Mouse (Mus musculus): ENCODE data around the gene Parp3.

GRCm38 (mm10) chr9:106452351-106452750 lies 24.4 kb downstream of the Parp3 start:
- TF ChIP-seq ELF1 (IDR thresholded peaks at IDR 0.05; ENCODE audit: low read depth, low read length), result no peak
- no peak for TF ChIP-seq TCF12 (IDR thresholded peaks at IDR 0.05; ENCODE audit: low read depth, low read length)
- TF ChIP-seq POLR2A (IDR thresholded peaks at IDR 0.05; ENCODE audit: control insufficient read depth in 1 of 2, insufficient read depth in 1 of 2, low read depth in 1 of 2, low read length in 2 of 2, poor library complexity in 1 of 2), result no peak
- no peak for TF ChIP-seq ZKSCAN1 (IDR thresholded peaks at IDR 0.05; ENCODE audit: low read depth, low read length)
- TF ChIP-seq TAL1 (IDR thresholded peaks at IDR 0.05; ENCODE audit: low read length), result no peak
- TF ChIP-seq HCFC1 (IDR thresholded peaks at IDR 0.05; ENCODE audit: low read depth, low read length), result no peak
